Mouse (Mus musculus): ENCODE results near the gene Sap18.

GRCm38 (mm10) chr14:57791171-57791570 is 6.8 kb upstream of the Sap18 start:
- TF ChIP-seq CTCF (conservative IDR thresholded peaks at IDR 0.05 in 1 of 2, IDR thresholded peaks at IDR 0.05 in 1 of 2; ENCODE audit: low read depth in 2 of 2, low read length in 2 of 2) (no peak), USF2 (conservative IDR thresholded peaks at IDR 0.05; ENCODE audit: low read depth, low read length) (no peak), POLR2A (IDR thresholded peaks at IDR 0.05; ENCODE audit: low read depth, low read length) (no peak), HCFC1 (IDR thresholded peaks at IDR 0.05; ENCODE audit: low read depth, low read length) (no peak)
